Mouse (Mus musculus): ENCODE measurements around the gene Wscd2.

Gene Wscd2

GRCm38 (mm10) chr5:113485584-113486162 lies 4.5 kb upstream of the Wscd2 start:
- no peak for DNase-seq (ENCODE audit: low spot score)

GRCm38 (mm10) chr5:113487879-113488278 lies 2.3 kb upstream of the Wscd2 start:
- no peak for DNase-seq (ENCODE audit: low spot score)

- no peak for DNase-seq (ENCODE audit: low spot score)
Measured at GRCm38 (mm10) chr5:113489617-113490016, 516 bp upstream of the Wscd2 start.

GRCm38 (mm10) chr5:113490467-113491260 lies 531 bp downstream of the Wscd2 start:
- DNase-seq (ENCODE audit: low spot score) = peak; percentile 18

GRCm38 (mm10) chr5:113491552-113491951 lies 1.4 kb downstream of the Wscd2 start:
- no peak for DNase-seq (ENCODE audit: low spot score)

- no peak for DNase-seq (ENCODE audit: low spot score)
Measured at GRCm38 (mm10) chr5:113491988-113492387, 1.9 kb downstream of the Wscd2 start.

- DNase-seq (ENCODE audit: low spot score) = no peak
Measured at GRCm38 (mm10) chr5:113492417-113493035, 2.4 kb downstream of the Wscd2 start.

GRCm38 (mm10) chr5:113493997-113494396 lies 3.9 kb downstream of the Wscd2 start:
- DNase-seq (ENCODE audit: low spot score) = no peak

- DNase-seq (ENCODE audit: low spot score) = no peak
Measured at GRCm38 (mm10) chr5:113496926-113497325, 6.8 kb downstream of the Wscd2 start.

GRCm38 (mm10) chr5:113499421-113499820 lies 9.3 kb downstream of the Wscd2 start:
- DNase-seq (ENCODE audit: low spot score) = no peak

- no peak for DNase-seq (ENCODE audit: low spot score)
Measured at GRCm38 (mm10) chr5:113503276-113503675, 13.1 kb downstream of the Wscd2 start.

GRCm38 (mm10) chr5:113504654-113505053 lies 14.5 kb downstream of the Wscd2 start:
- no peak for DNase-seq (ENCODE audit: low spot score)

- DNase-seq (ENCODE audit: low spot score) = no peak
Measured at GRCm38 (mm10) chr5:113506065-113506464, 15.9 kb downstream of the Wscd2 start.

GRCm38 (mm10) chr5:113506779-113507178 lies 16.6 kb downstream of the Wscd2 start:
- no peak for DNase-seq (ENCODE audit: low spot score)

GRCm38 (mm10) chr5:113509167-113509566 lies 19.0 kb downstream of the Wscd2 start:
- no peak for DNase-seq (ENCODE audit: low spot score)

- DNase-seq (ENCODE audit: low spot score) = no peak
Measured at GRCm38 (mm10) chr5:113513640-113514039, 23.5 kb downstream of the Wscd2 start.

GRCm38 (mm10) chr5:113514062-113514461 lies 23.9 kb downstream of the Wscd2 start:
- DNase-seq (ENCODE audit: low spot score) = no peak

GRCm38 (mm10) chr5:113516119-113516872 lies 26.2 kb downstream of the Wscd2 start:
- DNase-seq (ENCODE audit: low spot score) = no peak

- no peak for DNase-seq (ENCODE audit: low spot score)
Measured at GRCm38 (mm10) chr5:113516873-113517336, 26.8 kb downstream of the Wscd2 start.

- DNase-seq (ENCODE audit: low spot score) = no peak
Measured at GRCm38 (mm10) chr5:113517387-113517786, 27.3 kb downstream of the Wscd2 start.

GRCm38 (mm10) chr5:113521037-113521436 lies 30.9 kb downstream of the Wscd2 start:
- no peak for DNase-seq (ENCODE audit: low spot score)

- no peak for DNase-seq (ENCODE audit: low spot score)
Measured at GRCm38 (mm10) chr5:113538826-113539225, 48.7 kb downstream of the Wscd2 start.
